Mouse (Mus musculus): ENCODE data around the gene Elk4.

DNA sequence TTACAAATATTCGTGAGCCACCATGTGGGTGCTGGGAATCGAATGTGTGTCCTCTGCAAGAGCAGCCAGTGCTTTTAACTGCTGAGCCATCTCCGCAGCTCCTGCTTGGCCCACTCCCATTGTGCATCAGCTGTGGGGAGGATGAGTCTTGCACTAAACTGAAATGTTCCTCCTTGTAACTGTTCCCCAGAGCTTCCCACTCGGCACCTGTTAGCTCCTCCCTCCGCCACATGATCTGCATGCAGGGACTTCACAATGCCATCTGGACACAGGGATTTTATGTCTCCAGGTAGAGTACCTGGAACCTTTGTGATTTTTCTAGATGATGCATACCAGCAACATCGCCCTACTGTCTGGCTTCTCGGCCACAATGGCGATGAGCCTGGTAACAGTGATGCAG, 62.0 kb downstream of the Elk4 start:
- TF ChIP-seq POLR2A (IDR thresholded peaks at IDR 0.05; ENCODE audit: borderline replicate concordance, low read depth, low read length) (no peak), CTCF (IDR thresholded peaks at IDR 0.05; ENCODE audit: low read depth, low read length) (no peak)

All from bone marrow macrophage, adult 2 months (primary cell).